Mouse (Mus musculus): ENCODE measurements around the gene Egf.

- TF ChIP-seq CTCF (IDR thresholded peaks at IDR 0.05; ENCODE audit: borderline replicate concordance, insufficient read depth, low read depth, low read length), result no peak
- no peak for TF ChIP-seq POLR2A (IDR thresholded peaks at IDR 0.05; ENCODE audit: borderline replicate concordance, insufficient read depth, low read length)
Observed at GRCm38 (mm10) chr3:129639701-129640100, 115.4 kb downstream of the Egf start.
